Mouse (Mus musculus) megakaryocyte progenitor cell, adult 5-6 weeks (primary cell): ENCODE data around the gene Angptl4. TPM values are rescaled to one million over a fixed set of nuclear protein-coding genes. Genes with fewer than 3 reads are reported as not detected.
"Not testable (repeated sequence)": the region's sequence is repeated elsewhere in the genome, so short reads cannot be mapped to it uniquely, and the experiment has no call there.

Experiments
- ATAC-seq: replicated peaks from 2 replicates; pipeline ENCODE4 v1.8.0; 2016; ENCODE audit warnings: mild to moderate bottlenecking, moderate TSS enrichment, inconsistent platforms; ENCODE audit not compliant: poor library complexity
- total RNA-seq, 2 experiments: library from RNA; stranded (forward) in 1 of 2; stranded (reverse) in 1 of 2; fragments of 157-497, 149-512 nt in 1 of 2; fragments of 200-1000 nt in 1 of 2; gene quantifications; 2 replicates each; pipeline versions ENCODE4 v1.2.3 to v1.2.4; 2015 to 2017

The Angptl4 gene
- total RNA-seq, 2 experiments from 2014 or later, result 9.2 to 9.7 TPM

DNA sequence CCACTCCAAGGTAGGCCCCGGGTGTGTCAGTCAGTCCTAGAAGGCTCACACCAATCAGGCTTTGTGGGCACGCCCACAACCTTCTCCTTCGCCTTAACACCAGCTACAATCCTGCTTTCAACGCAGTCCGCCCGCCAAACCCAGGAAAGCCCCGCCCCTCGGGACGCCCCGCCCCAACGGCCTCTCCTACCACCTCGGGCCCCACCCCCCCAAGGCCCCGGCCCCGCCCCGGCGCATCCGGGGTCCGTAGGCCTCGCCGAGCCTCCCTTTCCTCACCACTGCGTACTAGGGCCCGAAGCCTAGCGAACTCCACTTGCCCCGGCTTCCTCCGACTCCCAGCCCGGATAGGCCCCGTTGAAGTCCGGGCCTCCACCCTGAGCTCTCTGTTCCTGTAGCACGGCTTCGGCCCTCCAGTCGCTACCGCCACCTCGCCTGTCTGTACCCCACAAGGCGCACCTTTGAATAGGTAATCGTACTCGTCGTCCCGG lies 21.8 kb downstream of the Angptl4 start:
- ATAC-seq, result peak; percentile 63

DNA sequence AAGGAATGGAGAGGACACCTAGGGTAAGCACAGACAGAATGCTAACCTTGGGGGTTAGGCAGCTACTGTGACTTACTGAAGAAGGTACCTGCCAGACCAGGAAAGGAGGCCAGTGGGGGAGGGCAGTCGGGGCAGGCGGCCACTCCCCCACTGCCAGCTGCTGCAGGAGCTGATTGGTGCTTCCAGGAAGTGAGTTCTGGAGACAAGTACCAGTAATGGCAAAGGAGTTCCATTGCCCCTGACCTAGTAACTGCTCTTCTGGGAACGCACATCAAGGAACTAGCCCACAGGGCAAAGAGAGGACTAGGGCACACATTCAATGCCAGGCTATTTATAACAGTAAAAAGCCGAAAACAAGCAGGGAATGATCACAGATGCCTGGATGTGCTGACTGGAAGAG lies 24.4 kb downstream of the Angptl4 start:
- ATAC-seq, result no peak

DNA sequence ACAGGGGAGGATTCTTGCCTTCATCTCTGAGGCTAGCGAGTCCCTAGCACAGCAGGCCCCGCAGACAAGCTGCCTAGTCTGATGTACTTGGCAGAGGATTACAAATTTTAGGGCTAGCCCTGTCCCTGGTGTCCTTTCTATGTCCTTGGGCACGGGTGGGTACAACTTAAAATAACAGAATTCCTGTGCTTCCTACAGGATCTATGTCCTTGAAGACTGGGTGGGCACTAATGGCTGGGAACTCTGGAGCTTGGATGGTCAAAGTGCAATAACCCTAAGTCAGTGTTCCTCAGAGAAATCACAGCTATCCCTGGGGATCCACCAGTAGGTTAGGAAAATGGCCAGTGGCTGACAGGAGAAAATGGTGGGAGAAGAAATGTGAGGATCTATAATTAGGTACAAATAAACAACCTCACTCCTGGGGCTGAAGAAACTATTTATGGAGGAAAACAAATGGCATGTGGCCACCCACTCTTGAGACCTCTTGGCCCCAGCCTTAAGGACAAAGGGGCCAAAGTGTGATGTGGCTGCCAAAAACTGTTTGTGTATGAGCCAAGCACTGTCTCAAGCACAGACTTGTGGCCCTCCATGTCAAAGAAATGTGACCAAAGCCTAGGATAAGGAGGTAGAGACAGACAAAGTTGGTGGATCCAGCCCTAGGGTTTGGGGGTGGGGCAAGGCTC lies 25.4 kb downstream of the Angptl4 start:
- ATAC-seq, result no peak

DNA sequence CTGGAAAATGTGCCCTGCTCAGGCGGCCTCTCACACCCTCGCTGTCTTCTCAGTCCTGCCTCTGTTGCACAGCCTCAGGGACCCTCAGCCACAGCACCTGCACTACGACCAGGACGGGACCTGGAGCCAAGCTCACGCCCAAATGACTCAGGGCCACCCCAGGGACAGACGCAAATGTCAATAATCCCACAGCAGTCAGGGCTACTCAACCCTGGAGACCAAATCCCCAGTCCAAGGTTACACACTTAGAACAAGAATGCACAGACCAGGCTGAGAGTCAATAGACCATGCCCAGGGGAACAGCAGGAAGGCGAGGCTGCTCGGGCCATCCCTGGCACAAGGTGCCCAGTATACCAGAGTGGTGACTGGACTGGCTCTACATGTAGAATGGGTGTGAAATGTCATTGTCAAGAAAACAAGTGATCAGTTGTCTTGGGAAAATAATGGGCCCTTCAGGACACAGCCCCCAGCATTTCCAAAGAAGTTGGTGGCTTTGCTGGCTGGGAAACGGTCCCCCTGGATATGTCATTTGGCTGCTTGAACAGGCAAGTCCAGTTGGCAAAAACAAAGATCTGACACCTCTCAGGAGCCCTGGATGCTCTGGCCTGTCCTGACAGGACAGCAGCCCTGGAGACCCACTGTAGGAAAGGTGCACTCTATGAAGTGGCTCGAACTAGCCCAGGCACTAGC lies 26.1 kb downstream of the Angptl4 start:
- no peak for ATAC-seq

DNA sequence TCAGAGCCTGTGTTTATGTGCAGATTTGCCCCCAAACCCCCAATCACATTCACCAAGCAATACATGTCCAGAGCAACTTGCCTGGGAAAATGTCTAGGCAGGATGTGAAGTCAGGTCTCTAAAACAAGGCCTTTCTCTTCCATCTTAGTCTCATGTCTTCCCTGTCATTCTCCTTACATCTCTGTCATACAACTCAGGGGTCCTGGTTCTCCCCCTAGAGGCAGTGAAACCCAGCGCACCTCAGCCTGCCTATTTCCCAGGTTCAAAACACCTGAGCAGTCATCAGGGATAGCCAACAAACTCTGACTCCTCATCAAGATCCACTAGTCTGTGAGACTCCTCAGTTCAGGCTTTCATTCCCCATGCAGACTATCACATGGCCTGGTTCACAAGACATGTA lies 27.0 kb downstream of the Angptl4 start:
- no peak for ATAC-seq

DNA sequence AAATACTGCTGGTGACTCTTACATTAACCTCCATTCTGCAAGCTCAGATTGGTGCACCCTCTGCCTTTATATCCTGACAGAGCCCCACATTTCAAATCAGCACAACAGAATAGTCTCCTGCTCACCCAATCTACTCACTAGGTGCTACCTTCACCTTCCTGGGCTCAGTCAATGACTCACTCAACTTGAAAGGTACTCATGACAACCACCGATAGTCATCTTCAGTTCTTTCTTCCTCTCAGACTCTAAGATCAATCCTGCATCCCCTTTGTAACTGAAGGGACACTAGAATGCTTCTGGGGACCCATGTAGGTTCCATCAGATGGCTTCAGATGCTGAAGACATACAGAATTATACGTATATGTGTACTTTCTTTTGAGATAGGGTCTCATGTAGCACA lies 29.3 kb downstream of the Angptl4 start:
- ATAC-seq, result no peak

DNA sequence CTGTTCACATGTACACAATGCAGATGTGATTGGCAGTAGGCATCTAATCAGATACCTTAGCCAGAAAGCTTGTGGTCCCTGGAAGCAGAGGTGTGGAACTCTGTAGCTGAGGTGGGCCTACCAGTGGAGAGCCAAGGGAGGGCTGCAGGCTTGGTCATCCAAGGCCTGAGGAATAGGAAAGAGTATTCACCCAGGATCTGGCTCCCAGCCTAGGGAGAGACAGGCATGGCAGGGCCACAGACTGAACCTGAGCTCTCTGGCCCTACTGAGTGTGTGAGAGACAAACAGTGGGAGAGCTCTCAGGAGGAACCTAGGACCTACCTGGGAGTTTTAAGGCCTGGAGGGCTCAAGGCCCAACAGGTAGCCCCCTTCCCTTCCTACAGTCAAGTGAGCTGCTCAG lies 30.4 kb downstream of the Angptl4 start:
- ATAC-seq, result no peak

GRCm38 (mm10) chr17:33749451-33749850 lies 32.2 kb downstream of the Angptl4 start:
- no peak for ATAC-seq

GRCm38 (mm10) chr17:33746011-33746410 lies 35.6 kb downstream of the Angptl4 start:
- ATAC-seq, result peak; percentile 98

- ATAC-seq, result no peak
Observed at GRCm38 (mm10) chr17:33744686-33745384, 36.8 kb downstream of the Angptl4 start.

- ATAC-seq, result no peak
Observed at GRCm38 (mm10) chr17:33742420-33742819, 39.2 kb downstream of the Angptl4 start.

DNA sequence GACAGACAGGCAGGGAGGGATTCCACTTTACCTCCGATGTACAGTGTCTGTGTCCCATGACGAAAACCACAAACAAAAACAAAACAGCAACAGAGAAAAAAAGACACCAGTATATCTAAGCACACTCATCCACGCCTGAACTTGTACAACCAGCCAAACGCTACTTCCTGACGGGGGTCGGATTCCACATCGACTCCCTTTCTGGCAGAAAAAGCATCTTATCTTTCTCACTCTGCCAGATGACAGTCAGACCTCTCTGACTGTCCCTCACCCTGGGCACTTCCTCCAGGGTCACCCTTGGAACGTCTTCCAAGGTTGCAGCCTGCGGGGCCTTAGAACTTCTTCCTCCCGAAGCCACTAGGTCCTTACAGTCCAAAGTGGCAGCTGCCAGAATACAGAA lies 48.1 kb downstream of the Angptl4 start:
- ATAC-seq, result not testable (repeated sequence)

GRCm38 (mm10) chr17:33732556-33733083 lies 49.0 kb downstream of the Angptl4 start:
- ATAC-seq, result not testable (repeated sequence)

DNA sequence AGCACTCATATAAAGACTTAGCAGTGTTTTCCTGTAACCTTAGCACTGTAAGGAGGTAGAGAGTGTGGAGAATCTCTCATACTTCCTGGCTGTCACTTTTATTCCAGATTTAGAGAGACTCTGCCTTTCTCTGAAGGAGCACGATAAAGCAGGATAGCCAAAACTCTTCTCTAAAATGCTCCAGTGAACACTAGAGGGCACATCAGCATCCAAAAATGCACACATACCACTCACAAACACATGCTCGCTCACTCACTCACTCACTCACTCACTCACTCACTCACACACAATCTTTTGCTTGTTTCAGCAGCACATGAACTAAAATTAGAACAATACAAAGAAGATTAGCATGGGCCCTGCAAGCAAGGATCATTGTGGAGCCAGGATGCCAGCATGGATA lies 52.4 kb downstream of the Angptl4 start:
- ATAC-seq, result 0 out of 2 replicates have a peak, but pooled peaks have one; percentile 20

DNA sequence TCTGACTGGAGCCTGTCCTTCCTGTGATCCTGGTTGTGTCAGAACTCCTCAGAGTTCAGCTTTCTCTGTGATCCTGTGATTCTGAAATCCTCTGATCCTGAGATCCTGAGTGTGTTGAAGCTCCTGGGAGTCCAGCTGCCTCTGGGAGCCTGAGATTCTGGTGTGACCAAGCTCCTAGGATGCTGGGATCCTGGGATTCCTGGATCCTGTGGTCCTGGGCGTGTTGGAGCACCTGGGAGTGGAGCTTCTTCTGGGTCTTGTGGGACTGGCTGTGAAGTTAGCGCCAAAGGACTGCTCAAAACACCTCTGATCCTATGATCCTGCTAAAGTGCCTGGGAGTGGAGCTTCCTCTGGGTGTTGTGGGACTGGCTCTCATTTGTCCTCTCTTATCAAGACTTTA lies 53.2 kb downstream of the Angptl4 start:
- no peak for ATAC-seq

Other genes with a start within 250 kb of the Angptl4 start
- gene Myo1f, start 226.1 kb downstream of the Angptl4 start, total RNA-seq (2015), result 43.0 and 45.0 TPM in 2 replicates
- gene Myo1f, start 226.1 kb downstream of the Angptl4 start, total RNA-seq (2017), result 96.4 and 121 TPM in 2 replicates
- 41.4 and 48.9 TPM in 2 replicates for gene Zfp414, start 152.7 kb downstream of the Angptl4 start, total RNA-seq (2015)
- 15.0 and 25.0 TPM in 2 replicates for gene Zfp414, start 152.7 kb downstream of the Angptl4 start, total RNA-seq (2017)
- gene Pram1, start 143.8 kb downstream of the Angptl4 start, total RNA-seq (2015), result 39.0 and 43.7 TPM in 2 replicates
- 10.7 and 11.1 TPM in 2 replicates for gene Pram1, start 143.8 kb downstream of the Angptl4 start, total RNA-seq (2017)
- 496 and 582 TPM in 2 replicates for gene Hnrnpm, start 95.0 kb downstream of the Angptl4 start, total RNA-seq (2015)
- 298 and 344 TPM in 2 replicates for gene Hnrnpm, start 95.0 kb downstream of the Angptl4 start, total RNA-seq (2017)
- 36.3 and 38.8 TPM in 2 replicates for gene March2, start 63.2 kb downstream of the Angptl4 start, total RNA-seq (2015)
- 22.8 and 31.4 TPM in 2 replicates for gene March2, start 63.2 kb downstream of the Angptl4 start, total RNA-seq (2017)
- 75.7 and 89.0 TPM in 2 replicates for gene Rab11b, start 21.3 kb downstream of the Angptl4 start, total RNA-seq (2015)
- 24.4 and 30.6 TPM in 2 replicates for gene Rab11b, start 21.3 kb downstream of the Angptl4 start, total RNA-seq (2017)
- gene Kank3, start 28.7 kb upstream of the Angptl4 start, total RNA-seq (2015), result 9.6 and 12.7 TPM in 2 replicates
- gene Kank3, start 28.7 kb upstream of the Angptl4 start, total RNA-seq (2017), result 5.7 and 9.7 TPM in 2 replicates
- 1,132 and 1,209 TPM in 2 replicates for gene Rps28, start 42.7 kb upstream of the Angptl4 start, total RNA-seq (2015)
- 2,303 and 3,173 TPM in 2 replicates for gene Rps28, start 42.7 kb upstream of the Angptl4 start, total RNA-seq (2017)
- gene Ndufa7, start 42.7 kb upstream of the Angptl4 start, total RNA-seq (2015), result 161 and 174 TPM in 2 replicates
- gene Ndufa7, start 42.7 kb upstream of the Angptl4 start, total RNA-seq (2017), result 122 and 151 TPM in 2 replicates
- gene Cd320, start 61.3 kb upstream of the Angptl4 start, total RNA-seq (2015), result 31.3 and 37.7 TPM in 2 replicates
- 18.8 and 31.9 TPM in 2 replicates for gene Cd320, start 61.3 kb upstream of the Angptl4 start, total RNA-seq (2017)
- gene Gm7029, start 92.0 kb upstream of the Angptl4 start, total RNA-seq (2015), result 2.2 TPM in 1 of 2 replicates, not detected in the other
- not detected in 2 replicates for gene Gm7029, start 92.0 kb upstream of the Angptl4 start, total RNA-seq (2017)
- 6.6 and 10.8 TPM in 2 replicates for gene Kifc1, start 108.8 kb upstream of the Angptl4 start, total RNA-seq (2015)
- 28.6 and 30.3 TPM in 2 replicates for gene Kifc1, start 108.8 kb upstream of the Angptl4 start, total RNA-seq (2017)
- gene Platr17, start 123.3 kb upstream of the Angptl4 start, total RNA-seq (2015), result 0.17 and 0.37 TPM in 2 replicates
- 0.29 and 1.4 TPM in 2 replicates for gene Platr17, start 123.3 kb upstream of the Angptl4 start, total RNA-seq (2017)
- gene Daxx, start 127.6 kb upstream of the Angptl4 start, total RNA-seq (2015), result 35.7 and 44.5 TPM in 2 replicates
- gene Daxx, start 127.6 kb upstream of the Angptl4 start, total RNA-seq (2017), result 28.7 and 32.1 TPM in 2 replicates
- gene Tapbp, start 134.1 kb upstream of the Angptl4 start, total RNA-seq (2015), result 51.0 and 56.8 TPM in 2 replicates
- 47.6 and 48.0 TPM in 2 replicates for gene Tapbp, start 134.1 kb upstream of the Angptl4 start, total RNA-seq (2017)
- 10.0 and 11.5 TPM in 2 replicates for gene Zbtb22, start 134.1 kb upstream of the Angptl4 start, total RNA-seq (2015)
- gene Zbtb22, start 134.1 kb upstream of the Angptl4 start, total RNA-seq (2017), result 13.3 and 19.2 TPM in 2 replicates
- 20.3 and 22.7 TPM in 2 replicates for gene Rgl2, start 147.7 kb upstream of the Angptl4 start, total RNA-seq (2015)
- 37.9 and 47.9 TPM in 2 replicates for gene Rgl2, start 147.7 kb upstream of the Angptl4 start, total RNA-seq (2017)
- gene Pfdn6, start 158.5 kb upstream of the Angptl4 start, total RNA-seq (2015), result 124 and 132 TPM in 2 replicates
- gene Pfdn6, start 158.5 kb upstream of the Angptl4 start, total RNA-seq (2017), result 144 and 218 TPM in 2 replicates
- 43.7 and 53.1 TPM in 2 replicates for gene Wdr46, start 158.8 kb upstream of the Angptl4 start, total RNA-seq (2015)
- gene Wdr46, start 158.8 kb upstream of the Angptl4 start, total RNA-seq (2017), result 64.4 and 65.4 TPM in 2 replicates
- gene B3galt4, start 169.7 kb upstream of the Angptl4 start, total RNA-seq (2015), result 1.1 and 2.7 TPM in 2 replicates
- gene B3galt4, start 169.7 kb upstream of the Angptl4 start, total RNA-seq (2017), result 5.8 and 7.6 TPM in 2 replicates
- 16.6 and 19.1 TPM in 2 replicates for gene Vps52, start 174.0 kb upstream of the Angptl4 start, total RNA-seq (2015)
- 13.7 and 15.7 TPM in 2 replicates for gene Vps52, start 174.0 kb upstream of the Angptl4 start, total RNA-seq (2017)
- gene Rps18, start 174.2 kb upstream of the Angptl4 start, total RNA-seq (2015), result 3,964 and 4,103 TPM in 2 replicates
- gene Rps18, start 174.2 kb upstream of the Angptl4 start, total RNA-seq (2017), result 1,202 and 1,622 TPM in 2 replicates
- gene H2-K1, start 218.5 kb upstream of the Angptl4 start, total RNA-seq (2015), result 914 and 1,011 TPM in 2 replicates
- gene H2-K1, start 218.5 kb upstream of the Angptl4 start, total RNA-seq (2017), result 697 and 748 TPM in 2 replicates
- 8.1 and 9.6 TPM in 2 replicates for gene Ring1, start 242.8 kb upstream of the Angptl4 start, total RNA-seq (2015)
- gene Ring1, start 242.8 kb upstream of the Angptl4 start, total RNA-seq (2017), result 9.8 and 12.7 TPM in 2 replicates
- 61.7 and 65.6 TPM in 2 replicates for gene H2-Ke6, start 246.2 kb upstream of the Angptl4 start, total RNA-seq (2015)
- gene H2-Ke6, start 246.2 kb upstream of the Angptl4 start, total RNA-seq (2017), result 36.6 and 46.5 TPM in 2 replicates
- 6.2 and 9.5 TPM in 2 replicates for gene Slc39a7, start 249.9 kb upstream of the Angptl4 start, total RNA-seq (2015)
- gene Slc39a7, start 249.9 kb upstream of the Angptl4 start, total RNA-seq (2017), result 101 and 107 TPM in 2 replicates
- 22.1 and 22.2 TPM in 2 replicates for gene Rxrb, start 250.0 kb upstream of the Angptl4 start, total RNA-seq (2015)
- gene Rxrb, start 250.0 kb upstream of the Angptl4 start, total RNA-seq (2017), result 34.2 and 42.6 TPM in 2 replicates